Mouse (Mus musculus): ENCODE measurements around the gene Perm1. TPM values are rescaled to one million over a fixed set of nuclear protein-coding genes. Genes with fewer than 3 reads are reported as not detected.

Perm1 gene
- polyA plus RNA-seq, 1 experiment: 9.5 TPM

DNA sequence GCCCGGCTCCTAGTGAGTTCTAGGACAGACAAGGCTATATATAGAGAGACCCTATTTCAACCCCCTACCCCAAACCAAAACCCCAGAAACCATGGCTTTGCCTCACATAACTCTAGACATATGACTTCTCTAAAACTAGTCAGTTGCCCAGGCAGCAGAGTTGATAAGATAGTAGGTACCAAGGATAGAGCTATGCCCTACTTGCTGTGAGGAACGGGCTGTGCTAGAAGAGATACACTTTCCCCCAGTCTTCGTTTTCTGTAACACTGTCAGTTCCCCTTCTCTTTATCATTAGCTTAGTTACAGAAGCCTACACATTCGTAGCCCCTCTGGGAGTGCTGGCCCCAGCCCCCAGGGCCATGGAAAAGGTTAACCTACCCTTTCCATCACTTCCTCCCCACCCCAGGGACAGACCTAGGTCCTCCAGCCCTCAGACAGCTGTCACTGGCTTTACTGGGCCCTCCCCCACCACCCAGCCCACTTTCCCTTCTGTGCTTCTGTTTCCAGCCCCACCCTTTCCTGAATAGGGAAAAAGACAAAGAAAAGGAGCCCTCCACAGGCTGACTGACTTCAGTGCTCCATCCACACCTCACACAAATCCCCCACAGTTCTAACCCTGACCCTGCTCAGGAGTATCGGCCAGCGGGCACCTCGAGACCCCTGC is 31.2 kb upstream of the Perm1 start:
- no peak overlapping the region for H3K27ac ChIP-seq (ENCODE audit: control insufficient read depth, insufficient read depth, low read length)
- no peak for DNase-seq
- WGBS: 93% methylated on average over 7 of the region's 7 CpGs

DNA sequence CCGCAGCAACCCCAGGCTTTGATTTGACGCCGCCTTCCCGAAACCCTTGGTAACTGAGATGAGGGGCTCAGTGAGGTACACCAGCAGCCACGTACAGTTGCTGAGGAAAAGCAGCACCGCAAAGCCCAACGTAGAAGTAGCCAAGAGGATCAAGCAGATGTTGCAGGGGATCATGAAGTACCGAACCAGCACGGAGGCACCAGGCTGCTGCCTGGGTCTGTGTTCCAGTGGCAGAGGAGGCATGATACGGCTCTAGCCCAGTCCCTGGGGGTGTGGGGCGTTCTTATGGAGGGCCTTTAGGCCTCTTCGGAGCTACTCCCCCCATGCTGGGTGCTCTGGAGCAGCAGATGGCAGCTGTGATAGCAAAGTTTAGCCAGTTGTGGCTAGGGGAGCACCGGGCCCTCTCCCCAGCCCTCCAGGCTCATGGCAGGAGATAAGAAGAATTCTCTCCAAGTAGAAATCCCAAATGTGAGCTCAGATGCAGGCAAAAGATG is 30.2 kb upstream of the Perm1 start:
- Histone ChIP-seq H3K27me3 (ENCODE audit: control insufficient read depth, insufficient read depth, low read length) (no peaks in the 10 kb centered on the region; the same call in 1 of the 2 replicates), H3K36me3 (ENCODE audit: control insufficient read depth, insufficient read depth, low read length) (no peaks in the 10 kb centered on the region), H3K27ac (ENCODE audit: control insufficient read depth, insufficient read depth, low read length) (no peak overlapping the region), H3K4me3 (ENCODE audit: control insufficient read depth, insufficient read depth, low read length) (no peak overlapping the region), H3K4me1 (replicated peaks; ENCODE audit: control insufficient read depth, insufficient read depth, low read length) (no peaks in the 10 kb centered on the region)
- 95% methylated on average over 13 of the region's 13 CpGs for WGBS
- no peak for DNase-seq
- TF ChIP-seq CTCF (IDR thresholded peaks at IDR 0.05; ENCODE audit: borderline replicate concordance, control insufficient read depth, extremely low read depth, insufficient read depth, low read length, poor library complexity) (no peak), POLR2A (IDR thresholded peaks at IDR 0.05; ENCODE audit: control insufficient read depth, extremely low read depth, insufficient read depth, low read length, poor library complexity) (no peak)

More for the DNA sequence above, 31.2 kb upstream of the Perm1 start:
- H3K36me3 ChIP-seq (ENCODE audit: control insufficient read depth, insufficient read depth, low read length): no peaks in the 10 kb centered on the region
- no peaks in the 10 kb centered on the region for H3K4me1 ChIP-seq (replicated peaks; ENCODE audit: control insufficient read depth, insufficient read depth, low read length)
- TF ChIP-seq CTCF (IDR thresholded peaks at IDR 0.05; ENCODE audit: borderline replicate concordance, control insufficient read depth, extremely low read depth, insufficient read depth, low read length, poor library complexity): no peak
- TF ChIP-seq POLR2A (IDR thresholded peaks at IDR 0.05; ENCODE audit: control insufficient read depth, extremely low read depth, insufficient read depth, low read length, poor library complexity): no peak
- H3K4me3 ChIP-seq (ENCODE audit: control insufficient read depth, insufficient read depth, low read length): no peak overlapping the region
- H3K27me3 ChIP-seq (ENCODE audit: control insufficient read depth, insufficient read depth, low read length): no peaks in the 10 kb centered on the region; the same call in 1 of the 2 replicates

DNA sequence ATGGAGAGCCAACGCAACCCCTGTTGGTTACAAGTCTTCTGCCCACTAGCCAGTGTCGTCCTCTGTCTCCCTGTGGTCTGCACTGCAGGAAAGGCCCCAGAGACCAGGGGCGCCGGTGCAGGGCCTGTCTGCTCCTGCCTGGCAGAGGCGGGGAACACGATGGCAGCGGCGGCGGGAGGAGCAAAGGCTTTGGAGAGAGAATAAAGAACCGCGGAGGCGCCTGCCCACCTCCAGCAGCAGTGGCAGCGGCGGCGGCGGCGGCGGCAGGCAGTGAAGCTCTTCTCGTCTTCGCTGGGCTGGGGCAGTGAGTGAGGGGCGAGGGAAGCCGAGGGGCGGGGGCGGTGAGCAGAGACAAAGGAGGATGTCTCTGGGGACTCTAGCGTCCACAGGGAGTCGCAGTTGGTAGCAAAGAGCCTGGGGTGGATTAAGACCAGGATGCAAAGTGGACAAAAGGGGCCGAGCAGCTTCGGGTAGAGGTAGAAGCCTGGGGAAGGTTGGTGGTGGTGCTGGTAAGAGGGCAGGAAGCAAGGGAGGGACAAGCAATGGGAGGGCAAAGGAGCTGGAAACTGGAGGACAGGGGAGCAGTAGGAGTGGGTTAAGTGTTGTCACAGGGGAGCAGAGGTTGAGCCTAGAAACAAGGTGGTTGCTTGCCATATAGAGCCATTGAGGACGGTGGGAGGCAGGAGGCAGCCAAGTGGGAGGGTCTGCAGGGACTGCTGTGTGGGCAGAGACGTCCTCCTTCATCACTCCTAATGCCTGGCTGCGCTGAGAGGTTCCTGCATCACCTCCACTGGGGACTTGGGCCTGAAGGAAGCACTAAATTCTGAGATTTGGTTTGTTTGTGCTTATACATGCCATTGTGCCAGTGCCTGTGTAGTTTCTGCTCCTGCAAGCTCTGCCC is 29.5 kb upstream of the Perm1 start:
- DNase-seq: no peak
- no peaks in the 10 kb centered on the region for H3K36me3 ChIP-seq (ENCODE audit: control insufficient read depth, insufficient read depth, low read length)
- no peak for TF ChIP-seq POLR2A (IDR thresholded peaks at IDR 0.05; ENCODE audit: control insufficient read depth, extremely low read depth, insufficient read depth, low read length, poor library complexity)
- TF ChIP-seq CTCF (IDR thresholded peaks at IDR 0.05; ENCODE audit: borderline replicate concordance, control insufficient read depth, extremely low read depth, insufficient read depth, low read length, poor library complexity): no peak
- H3K27me3 ChIP-seq (ENCODE audit: control insufficient read depth, insufficient read depth, low read length): no peaks in the 10 kb centered on the region; the same call in 1 of the 2 replicates
- 36% methylated on average over 31 of the region's 31 CpGs for WGBS
- H3K4me1 ChIP-seq (replicated peaks; ENCODE audit: control insufficient read depth, insufficient read depth, low read length): no peaks in the 10 kb centered on the region
- no peak overlapping the region for H3K4me3 ChIP-seq (ENCODE audit: control insufficient read depth, insufficient read depth, low read length)
- H3K27ac ChIP-seq (ENCODE audit: control insufficient read depth, insufficient read depth, low read length): no peak overlapping the region

DNA sequence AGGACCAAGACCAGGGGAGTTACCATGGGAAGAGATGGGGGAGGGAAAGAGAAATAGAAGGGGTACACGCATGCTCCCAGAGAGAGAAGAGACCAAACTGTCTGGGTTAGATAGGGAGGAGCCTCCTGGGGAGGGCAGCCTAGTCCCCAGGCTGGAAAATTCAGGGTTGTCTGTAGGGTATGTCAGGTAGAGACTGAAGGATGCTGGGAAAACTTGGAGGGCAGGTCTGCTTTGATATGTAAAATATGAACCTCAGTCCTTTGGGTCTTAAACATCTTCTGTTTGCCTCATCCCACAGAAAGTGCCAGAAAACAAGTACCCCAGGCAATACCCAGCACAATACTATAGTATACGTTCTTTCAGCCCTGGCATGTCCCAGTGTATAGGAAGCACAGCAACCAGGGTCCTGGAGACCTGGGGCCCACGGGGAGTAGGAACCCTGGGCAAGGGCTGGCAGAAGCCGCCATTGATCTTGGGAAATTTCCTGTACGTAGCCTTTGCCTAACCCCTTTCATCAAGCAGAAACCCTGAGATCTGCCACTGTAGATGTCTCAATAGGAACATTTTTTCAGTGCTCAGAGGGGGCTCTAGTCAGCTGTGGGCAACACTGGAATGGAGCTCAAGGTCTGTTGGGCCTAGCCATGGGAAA is 27.4 kb upstream of the Perm1 start:
- no peak for DNase-seq
- TF ChIP-seq POLR2A (IDR thresholded peaks at IDR 0.05; ENCODE audit: control insufficient read depth, extremely low read depth, insufficient read depth, low read length, poor library complexity): no peak
- TF ChIP-seq CTCF (IDR thresholded peaks at IDR 0.05; ENCODE audit: borderline replicate concordance, control insufficient read depth, extremely low read depth, insufficient read depth, low read length, poor library complexity): no peak
- Histone ChIP-seq H3K27me3 (ENCODE audit: control insufficient read depth, insufficient read depth, low read length) (no peaks in the 10 kb centered on the region; the same call in 1 of the 2 replicates), H3K4me1 (replicated peaks; ENCODE audit: control insufficient read depth, insufficient read depth, low read length) (no peaks in the 10 kb centered on the region), H3K36me3 (ENCODE audit: control insufficient read depth, insufficient read depth, low read length) (no peaks in the 10 kb centered on the region), H3K27ac (ENCODE audit: control insufficient read depth, insufficient read depth, low read length) (no peak overlapping the region), H3K4me3 (ENCODE audit: control insufficient read depth, insufficient read depth, low read length) (no peak overlapping the region)
- 92% methylated on average over 5 of the region's 5 CpGs for WGBS

DNA sequence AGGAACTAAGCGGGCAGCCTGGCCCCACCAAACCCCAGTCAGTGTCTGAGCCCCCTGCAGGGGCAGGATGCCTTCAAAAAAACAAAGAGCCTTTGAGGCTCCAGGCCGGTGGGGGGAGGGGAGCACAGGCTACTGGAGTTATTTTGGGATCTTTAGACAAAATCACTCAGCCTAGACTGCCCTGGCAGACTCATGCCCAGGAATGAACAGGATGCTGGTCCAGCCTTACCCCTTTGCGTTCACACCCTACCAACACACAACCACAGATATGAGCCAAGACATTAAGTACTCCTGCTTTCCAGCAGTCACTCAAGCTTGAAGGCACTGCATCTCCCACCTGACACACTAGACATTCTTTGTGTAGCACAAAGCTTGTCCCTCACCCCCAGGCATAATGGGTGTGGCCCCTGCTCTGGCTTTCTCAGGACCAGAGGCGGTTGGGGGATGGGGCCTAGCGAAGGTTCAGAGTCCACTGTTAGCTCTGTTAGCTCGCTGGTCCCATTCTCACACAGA is 26.8 kb upstream of the Perm1 start:
- Histone ChIP-seq H3K36me3 (ENCODE audit: control insufficient read depth, insufficient read depth, low read length) (no peaks in the 10 kb centered on the region), H3K4me1 (replicated peaks; ENCODE audit: control insufficient read depth, insufficient read depth, low read length) (no peaks in the 10 kb centered on the region), H3K4me3 (ENCODE audit: control insufficient read depth, insufficient read depth, low read length) (no peak overlapping the region), H3K27me3 (ENCODE audit: control insufficient read depth, insufficient read depth, low read length) (no peaks in the 10 kb centered on the region; the same call in 1 of the 2 replicates), H3K27ac (ENCODE audit: control insufficient read depth, insufficient read depth, low read length) (no peak overlapping the region)
- no peak for DNase-seq
- TF ChIP-seq CTCF (IDR thresholded peaks at IDR 0.05; ENCODE audit: borderline replicate concordance, control insufficient read depth, extremely low read depth, insufficient read depth, low read length, poor library complexity): no peak
- no peak for TF ChIP-seq POLR2A (IDR thresholded peaks at IDR 0.05; ENCODE audit: control insufficient read depth, extremely low read depth, insufficient read depth, low read length, poor library complexity)
- 93% methylated on average over 6 of the region's 6 CpGs for WGBS
